In genomic region chr5:127240646-127241045, GRCm38 (mm10) we compare ENCODE assay signal across 12 mouse cellular contexts. TPM values are rescaled to one million over a fixed set of nuclear protein-coding genes. Genes with fewer than 3 reads are reported as not detected.
DNase-seq lines count a peak whose midpoint lies in the region; ATAC-seq lines count a peak whose summit lies in the region.
"Had no signal": no experiment of that assay in that cellular context is flagged by ENCODE, and none has a peak within 500 bp of the region (broad histone marks: within the 10 kb centered on the region; RNA-seq: fewer than 3 reads in every experiment).

No protein-coding gene starts in this region.

- H3K4me2 ChIP-seq in embryonic facial prominence, embryonic 14.5 days (ENCODE audit: low read depth, low read length), result peak overlapping the region; percentile 83
- H3K4me2 ChIP-seq in hindbrain, embryonic 16.5 days (ENCODE audit: low read length), result peak overlapping the region; percentile 87; the same call in 1 of the 2 replicates
- peak overlapping the region; percentile 87 for H3K4me2 ChIP-seq in midbrain, embryonic 16.5 days (ENCODE audit: low read length)

- no peaks in the 10 kb centered on the region for H3K36me3 ChIP-seq in embryonic facial prominence, embryonic 14.5 days (ENCODE audit: control insufficient read depth, insufficient read depth, low read length)
- no peaks in the 10 kb centered on the region for H3K36me3 ChIP-seq in hindbrain, embryonic 16.5 days (ENCODE audit: control insufficient read depth, insufficient read depth, low read length)
- H3K36me3 ChIP-seq in midbrain, embryonic 16.5 days (ENCODE audit: control insufficient read depth, insufficient read depth, low read length), result no peaks in the 10 kb centered on the region
- H3K36me3 ChIP-seq: kidney, embryonic 15.5 days; stomach, embryonic 15.5 days had no signal

- peaks cover 10% of the 10 kb centered on the region for H3K4me1 ChIP-seq in embryonic facial prominence, embryonic 14.5 days (ENCODE audit: control insufficient read depth, insufficient read depth, low read length)
- H3K4me1 ChIP-seq in hindbrain, embryonic 16.5 days (ENCODE audit: control insufficient read depth, insufficient read depth, low read depth, low read length), result peaks cover 22% of the 10 kb centered on the region
- peaks cover 29% of the 10 kb centered on the region for H3K4me1 ChIP-seq in midbrain, embryonic 16.5 days (ENCODE audit: control insufficient read depth, insufficient read depth, low read length)

- ATAC-seq in embryonic facial prominence, embryonic 14.5 days (ENCODE audit: low read depth), result no peak
- ATAC-seq in hindbrain, embryonic 16.5 days, result no peak
- no peak for ATAC-seq in midbrain, embryonic 16.5 days
- no peak for ATAC-seq in megakaryocyte-erythroid progenitor cell, adult 5-6 weeks (replicated peaks; ENCODE audit: low FRiP score, low TSS enrichment, poor library complexity, severe bottlenecking)

- no peak overlapping the region for H3K9ac ChIP-seq in embryonic facial prominence, embryonic 14.5 days (ENCODE audit: low read depth, low read length)
- no peak overlapping the region for H3K9ac ChIP-seq in hindbrain, embryonic 16.5 days (ENCODE audit: low read depth, low read length)
- H3K9ac ChIP-seq in midbrain, embryonic 16.5 days (ENCODE audit: low read depth, low read length), result no peak overlapping the region
- H3K9ac ChIP-seq: stomach, embryonic 15.5 days had no signal

- H3K4me3 ChIP-seq in embryonic facial prominence, embryonic 14.5 days (ENCODE audit: low read depth, low read length), result peak overlapping the region; percentile 77; the same call in 1 of the 2 replicates
- no peak overlapping the region for H3K4me3 ChIP-seq in hindbrain, embryonic 16.5 days (ENCODE audit: low read length)
- peak overlapping the region; percentile 68; the same call in 1 of the 2 replicates for H3K4me3 ChIP-seq in midbrain, embryonic 16.5 days (ENCODE audit: low read depth, low read length)

- intact Hi-C loops in gastrocnemius, postnatal 14 days (cut with DNase I; ENCODE audit: low total_unique reads), result no loop called here

- H3K9me3 ChIP-seq in embryonic facial prominence, embryonic 14.5 days (ENCODE audit: control insufficient read depth, low read length), result peaks cover 11% of the 10 kb centered on the region
- no peaks in the 10 kb centered on the region for H3K9me3 ChIP-seq in hindbrain, embryonic 16.5 days (ENCODE audit: control insufficient read depth, low read length)
- H3K9me3 ChIP-seq in midbrain, embryonic 16.5 days (replicated peaks; ENCODE audit: control insufficient read depth, low read length, poor library complexity, severe bottlenecking), result no peaks in the 10 kb centered on the region
- H3K9me3 ChIP-seq: kidney, embryonic 15.5 days; stomach, embryonic 15.5 days had no signal

- WGBS in embryonic facial prominence, embryonic 14.5 days, result 17% methylated on average over 4 of the region's 4 CpGs
- WGBS in hindbrain, embryonic 16.5 days, result 22% methylated on average over 4 of the region's 4 CpGs
- 15% methylated on average over 4 of the region's 4 CpGs for WGBS in midbrain, embryonic 16.5 days

- peaks cover 19% of the 10 kb centered on the region for H3K27me3 ChIP-seq in embryonic facial prominence, embryonic 14.5 days (replicated peaks; ENCODE audit: control insufficient read depth, insufficient read depth, low read length)
- peaks cover 5% of the 10 kb centered on the region; the same call in 1 of the 2 replicates for H3K27me3 ChIP-seq in hindbrain, embryonic 16.5 days (replicated peaks; ENCODE audit: control insufficient read depth, insufficient read depth, low read length)
- peaks cover 8% of the 10 kb centered on the region for H3K27me3 ChIP-seq in midbrain, embryonic 16.5 days (ENCODE audit: control insufficient read depth, insufficient read depth, low read depth, low read length)

- peak; percentile 52 for DNase-seq in embryo, embryonic 9.5 days (ENCODE audit: extremely low spot score)
- DNase-seq in embryonic facial prominence, embryonic 14.5 days (ENCODE audit: low spot score), result no peak
- DNase-seq in adrenal gland, postnatal 4 days (ENCODE audit: low spot score in 2 of 2), result no peak
- no peak for DNase-seq in gastrocnemius, postnatal 14 days
- DNase-seq: gastrocnemius, postnatal 36 days; heart, postnatal 10 days; lung, adult 18-20 months had no signal

- H3K27ac ChIP-seq in embryonic facial prominence, embryonic 14.5 days (replicated peaks; ENCODE audit: low read depth, low read length), result no peak overlapping the region; the same call in 1 of the 2 replicates
- no peak overlapping the region for H3K27ac ChIP-seq in hindbrain, embryonic 16.5 days (ENCODE audit: low read depth, low read length)
- no peak overlapping the region for H3K27ac ChIP-seq in midbrain, embryonic 16.5 days (ENCODE audit: low read length)
- H3K27ac ChIP-seq: kidney, embryonic 15.5 days; stomach, embryonic 15.5 days had no signal

RNA-seq across cellular contexts. Expression of gene Tmem132c, which starts 1.0 kb away (rescaled TPM):
- 22.3 and 26.6 TPM in 2 replicates for polyA plus RNA-seq in embryonic facial prominence, embryonic 14.5 days (2014; fragmentation: Nextera tagmentation; extraction: Ambion mirVana)
- 12.0 and 15.1 TPM in 2 replicates for polyA plus RNA-seq in hindbrain, embryonic 16.5 days (2015; fragmentation: Nextera tagmentation; extraction: Ambion mirVana)
- 11.8 and 12.7 TPM in 2 replicates for polyA plus RNA-seq in midbrain, embryonic 16.5 days (2015; fragmentation: Nextera tagmentation; extraction: Ambion mirVana)
- 1 to 10 TPM; 3.7 to 5.2 TPM for total RNA-seq in adrenal gland, postnatal 4 days (2021)
- total RNA-seq in gastrocnemius, postnatal 14 days (2021), result under 1 TPM; 0.11 to 0.43 TPM
- total RNA-seq in megakaryocyte-erythroid progenitor cell, adult 5-6 weeks (2014; fragmentation: Nextera tagmentation), result not detected in 2 replicates
- total RNA-seq in megakaryocyte-erythroid progenitor cell, adult 5-6 weeks (2017), result not detected in 2 replicates
